Mouse (Mus musculus): ENCODE measurements at regions not wholly inside any gene's neighbourhood (a gene's known extent, or its start where the extent isn't known, plus 50 kb on each side); places are given as distances from the start of the nearest gene placed in this dataset.
A peak's percentile ranks its signal among the peaks of the same experiment; 100 is the strongest.

GRCm38 (mm10) chr1:13424524-13424923, 2010.6 kb downstream of the A830018L16Rik start:
- no peak for DNase-seq (ENCODE audit: low read depth)

- no peak for DNase-seq (ENCODE audit: low read depth)
Measured at GRCm38 (mm10) chr1:13425601-13426327, 2011.9 kb downstream of the A830018L16Rik start.

- peak; percentile 25 for DNase-seq (ENCODE audit: low read depth)
Measured at GRCm38 (mm10) chr1:13426328-13427067, 2012.6 kb downstream of the A830018L16Rik start.

- no peak for DNase-seq (ENCODE audit: low read depth)
Measured at GRCm38 (mm10) chr1:13427068-13427434, 2013.1 kb downstream of the A830018L16Rik start.

GRCm38 (mm10) chr1:13427501-13428207, 2013.7 kb downstream of the A830018L16Rik start:
- DNase-seq (ENCODE audit: low read depth): no peak

- no peak for DNase-seq (ENCODE audit: low read depth)
Measured at GRCm38 (mm10) chr1:13437747-13438394, 2024.0 kb downstream of the A830018L16Rik start.

GRCm38 (mm10) chr1:13442366-13442765, 2028.5 kb downstream of the A830018L16Rik start:
- DNase-seq (ENCODE audit: low read depth): no peak

- no peak for DNase-seq (ENCODE audit: low read depth)
Measured at GRCm38 (mm10) chr1:13454534-13454933, 2040.6 kb downstream of the A830018L16Rik start.

GRCm38 (mm10) chr1:13455572-13455971, 2041.7 kb downstream of the A830018L16Rik start:
- DNase-seq (ENCODE audit: low read depth): no peak

- no peak for DNase-seq (ENCODE audit: low read depth)
Measured at GRCm38 (mm10) chr1:13464311-13464710, 2050.4 kb downstream of the A830018L16Rik start.

- DNase-seq (ENCODE audit: low read depth): no peak
Measured at GRCm38 (mm10) chr1:13467174-13467573, 2053.3 kb downstream of the A830018L16Rik start.

GRCm38 (mm10) chr1:13467886-13468630, 2054.2 kb downstream of the A830018L16Rik start:
- no peak for DNase-seq (ENCODE audit: low read depth)

GRCm38 (mm10) chr1:13494727-13495404, 2081.0 kb downstream of the A830018L16Rik start:
- no peak for DNase-seq (ENCODE audit: low read depth)

GRCm38 (mm10) chr1:13496386-13496785, 2082.5 kb downstream of the A830018L16Rik start:
- DNase-seq (ENCODE audit: low read depth): no peak

- DNase-seq (ENCODE audit: low read depth): peak; percentile 3
Measured at GRCm38 (mm10) chr1:13500456-13500855, 2086.6 kb downstream of the A830018L16Rik start.

GRCm38 (mm10) chr1:13501938-13502337, 2088.0 kb downstream of the A830018L16Rik start:
- DNase-seq (ENCODE audit: low read depth): no peak

- DNase-seq (ENCODE audit: low read depth): no peak
Measured at GRCm38 (mm10) chr1:13513761-13514160, 2099.9 kb downstream of the A830018L16Rik start.

Data from fibroblast of lung, adult 2 months (primary cell).